Mouse (Mus musculus) neural tube, embryonic 11.5 days (tissue): Measurements from ENCODE around the gene Hist1h3c. TPM values are rescaled to one million over a fixed set of nuclear protein-coding genes. Genes with fewer than 3 reads are reported as not detected.
"Not testable (repeated sequence)": the region's sequence is repeated elsewhere in the genome, so short reads cannot be mapped to it uniquely, and the experiment has no call there.

Experiments used
- ATAC-seq: fragments of 200-750 bp; cut with Nextera tagmentation; 2 replicates; pipeline ENCODE4 v1.8.0; 2017; ENCODE audit warnings: moderate number of reproducible peaks, mild to moderate bottlenecking, moderate TSS enrichment, moderate library complexity; ENCODE audit not compliant: insufficient read depth, low FRiP score, low TSS enrichment
- DNase-seq: peaks from one replicate; pipeline ENCODE4 v3.0.0-alpha.2; 2015; ENCODE audit warnings: low spot score
- H3K27ac ChIP-seq: fragments of 300-500 bp; sonication (generic); 2 replicates; pipeline ENCODE4 v1.5.1; 2014; ENCODE audit warnings: low read depth, mild to moderate bottlenecking, low read length
- H3K27me3 ChIP-seq: fragments of 300-500 bp; sonication (generic); 2 replicates; pipeline ENCODE4 v1.6.1; 2014; ENCODE audit warnings: mild to moderate bottlenecking, low read length, mixed read lengths; ENCODE audit not compliant: control insufficient read depth, insufficient read depth
- H3K36me3 ChIP-seq: fragments of 300-500 bp; sonication (generic); 2 replicates; pipeline ENCODE4 v1.6.1; 2014; ENCODE audit warnings: mild to moderate bottlenecking, low read length, moderate library complexity, mixed read lengths; ENCODE audit not compliant: control insufficient read depth, insufficient read depth
- H3K4me1 ChIP-seq: fragments of 300-500 bp; sonication (generic); 2 replicates; pipeline ENCODE4 v1.6.1; 2014; ENCODE audit warnings: low read length, mixed read lengths; ENCODE audit not compliant: control insufficient read depth, insufficient read depth
- H3K4me2 ChIP-seq: fragments of 300-500 bp; sonication (generic); 2 replicates; pipeline ENCODE4 v1.6.1; 2014; ENCODE audit warnings: low read depth, mild to moderate bottlenecking, moderate library complexity
- H3K4me3 ChIP-seq: fragments of 300-500 bp; sonication (generic); 2 replicates; pipeline ENCODE4 v1.5.1; 2014; ENCODE audit warnings: low read depth, low read length
- H3K9ac ChIP-seq: fragments of 300-500 bp; sonication (generic); 2 replicates; pipeline ENCODE4 v1.6.1; 2014; ENCODE audit warnings: mild to moderate bottlenecking, low read length
- H3K9me3 ChIP-seq: fragments of 300-500 bp; sonication (generic); 2 replicates; pipeline ENCODE4 v1.6.1; 2016; ENCODE audit warnings: low read length; ENCODE audit not compliant: control insufficient read depth
- WGBS: fragments of 180-500 bp; shearing (Covaris S2); extraction: QIAGEN DNeasy Blood & Tissue Kit; methylation state at CpG from one replicate; pipeline ENCODE4 v1.1.7; 2014; 5-methylcytosine and 5-hydroxymethylcytosine counted together
- polyA plus RNA-seq: library from polyadenylated mRNA; unstranded; fragments of >200 nt; fragmentation: Nextera tagmentation; extraction: Ambion mirVana; gene quantifications from 2 replicates; pipeline ENCODE4 v1.2.1, GENCODE M21; 2014

Gene Hist1h3c
- polyA plus RNA-seq, 1 experiment from 2014 or later: 8.3 TPM

DNA sequence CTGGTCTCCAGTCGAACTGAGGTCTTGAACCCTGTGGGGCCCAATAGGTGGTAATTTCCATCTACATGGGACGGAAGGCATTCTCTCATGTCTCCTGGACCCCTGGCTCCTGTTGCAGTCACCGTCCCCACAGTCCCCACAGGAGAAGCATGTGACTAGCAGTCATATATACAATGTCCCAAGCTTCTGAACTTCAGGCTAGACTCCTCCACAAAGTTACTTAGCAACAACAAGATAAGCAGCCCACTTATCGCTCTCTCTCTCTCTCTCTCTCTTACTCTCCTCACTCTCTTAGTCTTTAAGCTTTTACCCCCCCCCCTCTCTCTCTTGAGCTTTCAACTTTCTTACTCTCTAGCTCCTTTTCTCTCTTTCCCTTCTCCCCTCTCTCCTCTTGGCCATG is 21.2 kb downstream of the Hist1h3c start:
- no peak overlapping the region for H3K27ac ChIP-seq
- DNase-seq: no peak
- no peaks in the 10 kb centered on the region for H3K4me1 ChIP-seq
- ATAC-seq: no peak
- 95% methylated on average over 4 of the region's 4 CpGs for WGBS
- H3K9me3 ChIP-seq: no peaks in the 10 kb centered on the region
- no peaks in the 10 kb centered on the region for H3K36me3 ChIP-seq
- no peak overlapping the region for H3K4me3 ChIP-seq
- H3K27me3 ChIP-seq: no peaks in the 10 kb centered on the region
- no peak overlapping the region for H3K9ac ChIP-seq
- no peak overlapping the region for H3K4me2 ChIP-seq

DNA sequence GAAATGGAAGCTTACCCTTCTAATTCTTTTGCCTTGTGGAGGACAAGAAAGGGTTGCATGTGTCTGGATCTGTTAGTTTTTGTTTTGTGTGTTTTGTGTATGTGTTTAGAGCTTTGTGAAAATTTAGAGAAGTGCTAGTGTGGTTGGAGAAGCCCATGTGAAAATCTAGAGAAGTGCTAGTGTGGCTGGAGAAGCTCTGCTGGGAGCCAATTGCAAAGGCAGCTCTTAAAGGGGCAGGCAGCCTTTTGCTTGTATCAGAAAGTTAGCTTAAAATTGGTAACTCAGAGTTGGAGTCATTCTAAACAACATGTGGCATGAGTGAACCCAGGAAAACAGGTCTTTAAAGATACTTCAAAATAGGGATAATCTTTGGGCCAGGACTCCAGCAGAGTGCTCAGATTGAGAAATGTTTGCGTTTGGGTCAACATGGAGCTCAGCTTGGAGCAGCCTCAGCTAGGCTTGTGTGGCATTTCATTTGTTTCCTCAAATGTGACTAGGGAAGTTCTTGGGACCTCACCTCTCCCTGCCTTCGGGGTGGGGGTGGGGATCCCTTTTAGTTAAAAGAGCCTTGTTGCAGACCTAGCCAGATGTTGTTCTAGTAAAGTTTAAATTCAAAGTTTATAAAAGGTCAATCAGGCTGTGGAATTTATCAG is 27.7 kb downstream of the Hist1h3c start:
- not testable (repeated sequence) for H3K27ac ChIP-seq, H3K4me1 ChIP-seq, H3K9ac ChIP-seq, DNase-seq, H3K27me3 ChIP-seq, H3K36me3 ChIP-seq, H3K4me3 ChIP-seq, H3K4me2 ChIP-seq, H3K9me3 ChIP-seq, ATAC-seq
- WGBS: 22% methylated on average over 2 of the region's 2 CpGs

DNA sequence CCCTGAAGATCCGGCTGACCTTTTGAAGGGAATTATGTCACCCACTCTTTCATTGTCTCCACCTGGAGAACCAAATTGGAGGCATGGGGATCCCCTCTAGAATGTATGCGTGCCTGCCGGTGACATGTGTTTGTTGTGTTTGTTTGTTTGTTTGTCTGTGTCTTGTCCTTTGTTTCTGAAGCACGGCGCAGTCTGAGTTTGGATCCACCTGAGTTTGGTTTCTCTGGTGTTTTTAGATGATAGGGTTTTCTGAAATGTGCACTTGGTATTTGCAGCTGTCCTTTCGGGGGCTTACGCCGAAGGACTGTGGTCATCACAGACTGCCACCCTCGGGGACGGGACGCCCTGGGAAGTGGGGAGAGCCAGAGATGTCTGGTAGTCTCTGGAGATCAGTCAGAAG is 28.2 kb downstream of the Hist1h3c start:
- 53% methylated on average over 11 of the region's 11 CpGs for WGBS
- ATAC-seq (no peak), DNase-seq (no peak)

DNA sequence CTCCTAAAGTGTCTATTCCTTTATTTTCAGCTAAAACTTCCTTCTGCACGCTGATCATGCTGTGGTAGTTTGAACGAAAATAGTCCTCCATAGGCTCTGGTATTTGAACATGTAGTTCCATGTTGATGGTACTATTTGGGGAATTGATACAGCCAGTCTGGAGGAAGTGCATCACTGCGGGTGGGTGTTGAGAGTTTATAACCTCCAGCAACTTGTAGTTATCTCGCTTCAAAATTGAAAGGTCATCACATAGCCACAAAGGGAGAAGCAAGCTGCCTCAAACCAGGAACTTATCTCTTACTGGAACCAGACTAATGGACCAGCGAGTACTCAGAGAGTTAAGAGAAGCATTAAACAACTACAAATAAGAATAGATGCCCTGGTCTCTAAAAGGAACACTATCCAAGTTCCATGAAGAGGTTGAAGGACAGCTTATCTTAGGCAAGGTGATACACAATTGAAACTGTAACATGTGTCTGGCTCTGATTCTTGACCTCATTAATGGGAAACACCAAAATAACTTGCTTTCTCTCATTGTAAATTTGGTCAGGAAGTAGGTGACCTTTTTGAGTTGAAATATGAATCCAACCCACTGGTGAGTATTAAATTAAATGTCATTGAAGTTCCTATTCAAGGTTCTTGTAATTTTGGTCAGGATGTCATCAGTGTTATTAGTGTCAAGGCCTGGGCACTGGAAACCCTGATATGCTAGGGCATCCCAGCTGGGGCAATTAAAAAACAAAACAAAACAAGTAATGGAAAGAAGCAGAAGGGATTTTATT is 28.9 kb downstream of the Hist1h3c start:
- no peaks in the 10 kb centered on the region for H3K27me3 ChIP-seq
- no peak overlapping the region for H3K9ac ChIP-seq
- ATAC-seq: no peak
- no peaks in the 10 kb centered on the region for H3K36me3 ChIP-seq
- no peak for DNase-seq
- H3K4me1 ChIP-seq: no peaks in the 10 kb centered on the region
- no peaks in the 10 kb centered on the region for H3K9me3 ChIP-seq
- H3K27ac ChIP-seq: no peak overlapping the region
- no peak overlapping the region for H3K4me3 ChIP-seq
- no peak overlapping the region for H3K4me2 ChIP-seq
- 89% methylated on average over 5 of the region's 5 CpGs for WGBS

More for the DNA sequence above, 28.2 kb downstream of the Hist1h3c start:
- H3K4me3 ChIP-seq: no peak overlapping the region
- H3K9ac ChIP-seq: no peak overlapping the region
- H3K27me3 ChIP-seq: no peaks in the 10 kb centered on the region
- no peak overlapping the region for H3K27ac ChIP-seq
- H3K4me1 ChIP-seq: no peaks in the 10 kb centered on the region
- no peak overlapping the region for H3K4me2 ChIP-seq
- H3K9me3 ChIP-seq: no peaks in the 10 kb centered on the region
- no peaks in the 10 kb centered on the region for H3K36me3 ChIP-seq

DNA sequence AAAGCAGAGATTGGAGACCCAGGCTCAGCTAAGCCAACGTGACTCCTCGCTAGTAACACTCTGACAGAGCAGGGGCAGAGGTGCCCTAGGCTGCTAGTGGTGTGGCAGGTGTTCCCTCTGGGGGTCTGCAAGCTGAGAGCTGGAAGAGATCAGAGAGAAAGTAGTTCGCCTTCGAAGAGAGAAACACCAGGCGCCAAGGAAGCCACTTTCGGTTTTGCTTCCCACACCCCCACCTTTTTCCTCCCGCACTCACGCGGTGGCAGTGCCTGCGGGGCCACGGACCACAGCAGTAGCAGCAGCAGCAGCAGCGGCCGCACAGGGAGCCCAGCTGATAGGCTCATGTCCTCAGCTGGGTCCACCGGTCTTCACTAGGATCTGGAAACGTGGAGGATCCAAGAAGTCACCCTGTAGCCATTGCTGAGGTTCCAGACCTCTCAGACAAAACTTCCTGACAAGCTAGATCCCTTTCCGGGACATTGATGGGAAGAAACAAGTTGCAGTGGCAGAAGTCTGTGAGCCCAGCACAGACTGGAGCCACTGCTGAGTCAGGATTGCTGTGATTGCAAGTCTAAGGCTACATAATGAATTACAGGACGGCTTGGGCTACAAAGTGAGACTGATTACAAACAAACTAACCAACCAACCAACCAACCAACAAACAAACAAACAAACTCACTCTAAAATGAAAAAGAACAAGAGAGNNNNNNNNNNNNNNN is 34.9 kb downstream of the Hist1h3c start, which contains the start of gene Hfe:
Gene Hfe (minus strand): TSS at position 481 of the 716 bp plus-strand sequence.
- Histone ChIP-seq H3K4me3 (peak within 1 kb of the TSS; percentile 27), H3K27me3 (no peaks in the 10 kb centered on the region), H3K36me3 (no peaks in the 10 kb centered on the region), H3K4me2 (peak within 1 kb of the TSS; percentile 63), H3K27ac (0 out of 2 replicates have a peak within 1 kb of the TSS, but pooled peaks have one; percentile 27), H3K4me1 (peaks cover 7% of the 10 kb centered on the region), H3K9me3 (no peaks in the 10 kb centered on the region), H3K9ac (peak within 1 kb of the TSS; percentile 50)
- peak; percentile 60; the same call in 1 of the 2 replicates for ATAC-seq
- WGBS: 4% methylated on average over 17 of the region's 17 CpGs
- peak; percentile 62 for DNase-seq

DNA sequence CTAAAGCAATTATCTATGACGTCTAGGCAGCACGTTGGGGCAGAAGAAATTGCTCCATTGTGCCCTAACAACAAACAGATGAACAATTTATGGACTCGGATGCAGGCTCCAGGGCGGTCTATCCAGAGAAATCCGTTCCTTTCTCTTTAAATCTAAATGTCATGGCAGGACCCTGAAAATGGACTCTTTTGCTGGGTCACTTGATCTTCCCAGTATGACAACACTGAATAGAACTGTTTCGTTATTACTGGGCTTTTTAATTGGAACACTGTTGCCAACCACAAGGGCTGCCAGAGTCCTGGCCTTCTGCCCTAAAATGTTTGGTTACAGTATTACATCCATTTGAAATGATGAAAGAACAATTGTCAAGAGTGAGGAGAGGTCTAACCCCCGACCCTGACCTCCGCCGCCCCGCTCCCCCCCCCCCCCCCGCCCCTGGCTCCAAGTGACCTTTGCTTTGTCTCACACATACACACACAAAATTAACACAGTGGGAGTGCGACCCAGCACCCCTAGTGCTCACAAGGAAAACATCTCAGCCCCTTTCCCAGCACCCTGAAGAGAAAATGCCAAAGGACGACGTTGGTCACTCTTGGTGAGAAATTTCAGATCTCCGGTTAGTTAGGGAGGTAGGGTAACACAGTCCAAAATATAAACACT is 35.6 kb downstream of the Hist1h3c start:
- Histone ChIP-seq H3K4me1 (peaks cover 7% of the 10 kb centered on the region), H3K27ac (no peak overlapping the region), H3K4me2 (peak overlapping the region; percentile 63), H3K9ac (peak overlapping the region; percentile 50), H3K9me3 (no peaks in the 10 kb centered on the region), H3K4me3 (peak overlapping the region; percentile 27), H3K27me3 (no peaks in the 10 kb centered on the region), H3K36me3 (no peaks in the 10 kb centered on the region)
- 11% methylated on average over 15 of the region's 15 CpGs for WGBS
- DNase-seq (no peak), ATAC-seq (no peak)

DNA sequence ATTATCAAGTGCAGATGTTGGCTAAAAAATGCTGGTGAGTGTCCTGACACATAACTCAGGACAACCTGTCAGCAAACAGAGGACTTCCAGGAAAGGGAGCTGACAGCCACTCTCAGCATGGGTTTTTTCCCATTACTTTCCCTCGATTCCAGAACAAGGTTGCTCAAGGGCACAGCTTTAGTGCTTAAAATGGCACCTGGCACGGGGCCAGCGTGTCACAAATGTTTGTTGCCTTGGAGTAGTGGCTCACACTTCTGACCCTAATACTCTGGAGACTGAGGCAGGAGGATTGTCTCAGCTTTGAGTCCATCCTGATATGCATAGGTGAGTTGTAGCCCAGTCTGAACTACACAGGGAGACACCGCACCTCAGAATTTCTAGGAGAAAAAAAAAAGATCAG is 36.7 kb downstream of the Hist1h3c start:
- H3K36me3 ChIP-seq: no peaks in the 10 kb centered on the region
- 88% methylated on average over 4 of the region's 4 CpGs for WGBS
- H3K4me1 ChIP-seq: peaks cover 7% of the 10 kb centered on the region
- H3K27ac ChIP-seq: no peak overlapping the region
- DNase-seq (no peak), ATAC-seq (no peak)
- no peaks in the 10 kb centered on the region for H3K27me3 ChIP-seq
- H3K4me2 ChIP-seq: no peak overlapping the region
- no peaks in the 10 kb centered on the region for H3K9me3 ChIP-seq
- no peak overlapping the region for H3K9ac ChIP-seq
- H3K4me3 ChIP-seq: no peak overlapping the region

DNA sequence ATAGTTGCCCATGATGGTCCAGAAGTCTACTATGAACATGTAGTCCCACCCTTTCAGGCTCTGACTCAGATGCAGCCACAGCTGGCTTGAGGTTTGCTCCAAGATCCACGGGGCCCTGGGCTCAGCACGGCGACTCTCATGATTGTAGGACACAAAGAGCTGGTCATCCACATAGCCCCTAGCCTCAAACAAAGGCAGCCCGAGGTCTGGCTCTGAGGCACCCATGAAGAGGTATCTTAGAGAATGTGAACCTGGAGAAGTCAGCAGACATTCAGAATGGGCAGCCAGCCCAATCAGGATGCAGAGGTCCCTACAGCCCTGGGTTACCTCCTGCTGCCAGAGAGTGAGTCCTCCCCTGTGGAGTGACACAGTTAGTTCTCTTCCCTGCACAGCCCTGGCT is 37.4 kb downstream of the Hist1h3c start:
- H3K27me3 ChIP-seq: no peaks in the 10 kb centered on the region
- 89% methylated on average over 4 of the region's 4 CpGs for WGBS
- H3K27ac ChIP-seq: no peak overlapping the region
- H3K9ac ChIP-seq: no peak overlapping the region
- H3K36me3 ChIP-seq: no peaks in the 10 kb centered on the region
- no peaks in the 10 kb centered on the region for H3K9me3 ChIP-seq
- no peak for DNase-seq
- H3K4me2 ChIP-seq: no peak overlapping the region
- peaks cover 7% of the 10 kb centered on the region for H3K4me1 ChIP-seq
- no peak for ATAC-seq
- H3K4me3 ChIP-seq: no peak overlapping the region
